Mouse (Mus musculus) v-Abl transformed pro-B cells (cell line): ENCODE measurements around the gene Ntpcr.

Experiments
- in situ Hi-C, 2 experiments: fragments of 400-800 bp; cut with MboI; formaldehyde crosslinking; loops; one replicate each; pipeline ENCODE4 v1.15.1; 2025; ENCODE audit not compliant: unreplicated experiment in 2 of 2

Ntpcr gene

DNA sequence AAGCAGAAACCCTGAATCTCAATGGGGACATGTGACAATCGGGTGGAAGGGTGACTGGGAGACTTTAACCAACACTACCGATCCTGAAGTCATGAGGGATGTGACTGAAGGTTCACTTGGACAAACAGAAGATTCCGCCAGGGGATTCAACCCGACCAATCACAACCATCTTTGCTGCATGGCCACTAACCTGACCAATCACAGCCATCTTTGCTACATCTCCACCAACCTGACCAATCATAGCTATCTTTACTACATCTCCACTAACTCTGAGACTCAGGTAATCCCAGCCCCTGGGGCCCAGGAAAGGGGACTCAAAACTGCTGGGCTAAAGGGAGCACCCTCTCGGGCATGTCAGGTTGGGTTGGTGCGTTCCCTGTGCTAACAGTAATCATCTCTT is 6.3 kb upstream of the Ntpcr start:
- in situ Hi-C loops: loop anchor here in 1 of 2 experiments (25.0 kb wide), 1 partner anchor 661 kb away; the partner anchor contains the start of gene Disc1

DNA sequence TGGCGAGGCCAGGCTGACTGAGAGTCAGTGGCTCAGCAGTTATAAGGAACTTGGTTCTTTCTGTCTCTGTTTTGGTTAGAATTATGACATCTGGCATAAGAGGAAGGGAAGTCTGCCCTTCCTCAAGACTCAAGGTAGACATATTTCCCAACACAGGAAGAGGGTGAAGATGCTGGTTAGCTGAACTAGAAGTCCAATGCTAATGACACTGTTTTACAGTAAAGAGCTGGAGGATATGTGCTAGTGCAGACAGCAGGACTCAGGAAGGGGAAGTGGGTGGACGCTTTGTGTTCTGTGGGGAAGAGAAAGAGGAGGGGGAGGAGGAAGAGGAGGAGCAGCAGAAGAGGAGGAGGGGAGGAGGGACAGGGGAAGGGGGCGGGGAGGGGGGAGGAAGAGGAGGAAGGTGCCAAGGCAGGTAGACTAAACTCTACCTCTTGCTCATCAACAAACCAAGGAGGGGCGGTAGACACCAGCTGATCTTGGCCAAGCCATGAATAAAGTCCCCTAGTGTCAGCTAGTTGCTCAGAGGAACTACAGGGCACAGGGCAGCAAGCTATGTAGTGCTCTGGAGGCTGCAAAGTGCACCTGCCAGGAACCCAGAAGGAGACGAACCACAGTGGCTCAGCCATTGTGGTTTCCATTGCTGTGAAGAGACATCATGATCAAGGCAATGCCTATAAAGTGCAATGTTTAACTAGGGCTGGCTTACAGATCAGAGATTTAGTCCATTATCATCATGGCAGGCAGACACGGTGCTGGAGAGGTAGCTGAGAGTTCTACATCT is 4.5 kb upstream of the Ntpcr start:
- in situ Hi-C loops: loop anchor here in 1 of 2 experiments (25.0 kb wide), 1 partner anchor 663 kb away; the partner anchor contains the start of gene Disc1

DNA sequence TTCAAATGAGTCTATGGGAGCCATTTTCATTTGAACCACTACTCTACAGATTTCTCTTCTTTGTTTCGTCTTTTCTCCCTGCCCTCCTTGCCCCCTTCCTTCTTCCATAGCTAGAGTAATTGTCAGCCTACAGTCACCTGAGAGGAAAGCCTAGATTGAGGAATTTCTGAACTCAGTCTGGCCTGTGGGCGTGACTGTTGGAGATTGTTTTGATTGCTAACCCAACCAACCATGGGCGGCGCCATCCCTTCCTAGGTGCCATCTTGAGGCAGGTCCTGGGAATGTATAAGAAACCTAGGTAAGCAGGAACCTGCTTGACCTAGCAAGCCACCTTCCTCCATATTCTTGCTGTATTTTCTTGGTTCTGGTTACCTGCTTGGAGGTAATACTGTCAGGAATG is 3.6 kb upstream of the Ntpcr start:
- in situ Hi-C loops: loop anchor here in 1 of 2 experiments (25.0 kb wide), 1 partner anchor 664 kb away; the partner anchor contains the start of gene Disc1

DNA sequence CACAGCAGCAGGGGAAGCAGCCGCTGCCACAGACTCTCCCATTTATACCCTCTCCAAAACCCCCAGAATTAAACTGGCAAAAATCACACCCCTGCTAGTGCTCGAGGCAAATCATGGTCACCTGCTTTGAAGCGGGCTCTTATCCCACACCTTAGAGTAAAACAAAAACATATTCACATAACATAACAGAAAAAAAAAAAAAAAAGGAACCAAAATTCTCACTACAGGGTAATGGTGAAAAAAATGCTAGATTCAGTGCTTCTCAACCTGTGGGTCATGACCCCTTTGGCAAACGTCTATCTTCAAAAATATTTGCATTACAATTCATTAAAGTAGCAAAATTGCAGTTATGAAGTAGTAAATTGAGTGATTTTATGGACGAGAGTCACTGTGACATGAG is 2.8 kb upstream of the Ntpcr start:
- in situ Hi-C loops: loop anchor here in 1 of 2 experiments (25.0 kb wide), 1 partner anchor 665 kb away; the partner anchor contains the start of gene Disc1

DNA sequence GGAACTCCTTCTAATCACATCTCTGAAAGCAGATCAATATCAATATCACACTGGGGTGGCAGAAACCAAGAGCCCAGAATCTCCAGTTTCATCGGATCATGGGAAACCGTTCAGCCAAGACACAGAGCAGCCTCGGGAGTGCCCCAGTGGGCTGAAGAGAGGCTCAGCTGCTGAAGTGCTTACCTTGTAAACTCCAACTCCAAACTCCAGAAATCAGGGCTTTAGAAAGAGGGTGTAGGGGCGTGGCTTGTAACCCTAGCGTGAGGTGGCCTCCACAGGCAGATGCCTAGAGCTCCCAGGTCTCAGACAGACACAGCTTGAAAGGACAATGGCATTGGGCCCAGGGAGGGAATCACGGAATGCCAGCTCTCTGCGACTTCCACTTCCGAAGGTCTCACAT is 2.0 kb upstream of the Ntpcr start:
- in situ Hi-C loops: loop anchor here in 1 of 2 experiments (25.0 kb wide), 1 partner anchor 665 kb away; the partner anchor contains the start of gene Disc1

DNA sequence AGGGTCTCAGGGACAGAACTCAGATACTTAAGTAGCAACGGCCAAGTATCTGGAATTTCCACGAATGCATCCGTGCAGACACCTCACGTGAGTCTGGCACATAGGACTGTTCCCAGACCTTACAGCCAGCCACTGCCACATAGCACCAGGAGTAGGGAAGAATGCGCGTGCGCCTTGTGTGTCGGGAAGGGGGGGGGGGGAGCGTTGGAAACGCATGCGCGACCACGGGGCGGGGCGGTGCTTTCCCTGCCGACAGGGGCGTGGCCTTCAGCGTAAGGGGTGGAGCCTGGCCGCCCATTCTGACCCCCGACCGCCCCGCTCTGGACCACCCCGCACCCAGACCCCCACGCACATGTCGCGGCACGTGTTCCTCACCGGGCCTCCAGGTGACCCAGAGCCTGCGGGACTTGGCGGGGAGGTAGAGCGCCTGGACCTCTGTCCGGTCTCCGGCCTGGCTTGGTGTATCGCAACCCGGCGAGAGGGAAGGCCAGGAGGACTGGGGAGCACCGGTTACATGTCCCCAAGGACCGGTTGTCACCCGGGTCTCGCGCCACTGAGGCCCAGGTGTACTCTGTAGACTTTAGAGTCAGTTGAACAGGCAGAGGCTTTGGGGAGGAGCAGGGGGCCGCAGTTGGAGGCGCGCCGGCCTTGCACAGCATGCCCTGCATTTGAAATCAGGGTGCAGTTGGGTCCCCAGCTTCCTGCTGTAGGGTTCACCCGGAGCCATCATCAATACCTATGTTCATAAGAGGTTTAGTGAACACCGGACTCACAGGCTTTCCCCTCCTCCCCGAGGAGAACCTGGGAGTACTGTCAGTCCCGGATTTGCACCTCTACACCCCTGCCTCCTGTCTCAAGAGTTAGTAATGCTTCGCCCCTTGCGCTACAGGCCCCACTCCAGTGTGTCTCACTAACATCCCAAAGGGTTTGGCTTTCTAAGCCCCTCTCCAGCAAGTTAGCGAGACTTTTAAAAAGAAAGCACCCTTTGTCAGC is 4.5 kb downstream of the Ntpcr start:
- in situ Hi-C loops: loop anchor here in 1 of 2 experiments (25.0 kb wide), 1 partner anchor 672 kb away; the partner anchor contains the start of gene Disc1

DNA sequence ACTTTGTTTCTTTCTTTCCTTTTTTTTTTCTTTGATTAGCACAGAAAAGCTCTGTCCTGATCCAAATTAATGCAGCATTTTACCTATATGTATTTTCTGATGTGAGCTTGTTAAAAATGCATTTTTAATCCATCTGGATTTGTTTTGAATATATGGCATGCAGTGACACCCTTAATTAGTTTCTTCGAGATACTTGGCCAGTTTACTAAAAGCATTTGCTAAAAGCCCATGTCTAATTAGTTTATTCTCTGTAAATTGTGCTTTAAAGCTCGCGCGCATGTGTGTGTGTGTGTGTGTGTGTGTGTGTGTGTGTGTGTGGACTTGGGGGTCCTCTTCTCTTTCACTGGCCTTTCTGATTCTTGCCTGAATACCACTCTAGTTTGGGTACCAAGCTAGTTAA is 9.2 kb downstream of the Ntpcr start:
- in situ Hi-C loops: loop anchor here in 1 of 2 experiments (25.0 kb wide), 1 partner anchor 677 kb away; the partner anchor contains the start of gene Disc1

DNA sequence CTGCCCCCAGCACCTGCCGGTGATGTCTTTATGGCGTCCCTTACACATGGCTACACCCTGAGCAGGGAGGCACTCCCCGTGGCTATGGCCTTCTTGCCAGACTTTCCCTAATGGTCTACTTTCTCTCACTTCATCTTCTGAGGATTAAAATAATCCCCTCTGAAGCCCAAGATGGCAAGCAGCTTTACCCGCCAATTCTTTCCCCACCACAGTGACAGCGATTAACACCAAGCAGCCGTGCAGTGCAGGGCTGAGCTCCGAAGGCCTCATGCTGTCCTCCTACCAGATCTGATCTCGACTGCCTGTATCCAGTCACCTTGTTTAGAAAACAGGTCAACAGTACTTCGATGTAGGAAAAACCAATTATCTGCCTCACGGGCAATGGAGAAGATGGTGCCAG is 10.9 kb downstream of the Ntpcr start:
- in situ Hi-C loops: loop anchor here in 1 of 2 experiments (25.0 kb wide), 1 partner anchor 678 kb away; the partner anchor contains the start of gene Disc1

DNA sequence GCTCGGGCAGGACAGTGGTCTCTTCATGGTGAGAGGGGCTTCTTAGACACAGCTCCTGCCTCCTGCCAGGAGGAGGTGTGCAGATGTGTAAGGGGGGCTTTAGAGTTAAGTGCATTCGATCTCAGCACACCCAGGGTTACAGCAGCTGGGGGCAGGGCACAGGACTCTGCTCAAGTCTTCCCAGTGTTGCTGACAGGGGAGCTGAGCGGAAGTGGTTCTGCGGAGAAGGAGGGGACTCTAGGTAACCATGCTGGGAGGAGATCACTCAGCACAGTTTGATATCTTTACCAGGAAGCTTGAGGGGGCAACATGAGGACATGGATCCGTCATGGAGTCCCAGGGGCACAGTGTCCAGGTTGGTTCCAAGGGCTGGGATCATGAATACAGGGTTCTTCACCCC is 11.6 kb downstream of the Ntpcr start:
- in situ Hi-C loops: loop anchor here in 1 of 2 experiments (25.0 kb wide), 1 partner anchor 679 kb away; the partner anchor contains the start of gene Disc1

DNA sequence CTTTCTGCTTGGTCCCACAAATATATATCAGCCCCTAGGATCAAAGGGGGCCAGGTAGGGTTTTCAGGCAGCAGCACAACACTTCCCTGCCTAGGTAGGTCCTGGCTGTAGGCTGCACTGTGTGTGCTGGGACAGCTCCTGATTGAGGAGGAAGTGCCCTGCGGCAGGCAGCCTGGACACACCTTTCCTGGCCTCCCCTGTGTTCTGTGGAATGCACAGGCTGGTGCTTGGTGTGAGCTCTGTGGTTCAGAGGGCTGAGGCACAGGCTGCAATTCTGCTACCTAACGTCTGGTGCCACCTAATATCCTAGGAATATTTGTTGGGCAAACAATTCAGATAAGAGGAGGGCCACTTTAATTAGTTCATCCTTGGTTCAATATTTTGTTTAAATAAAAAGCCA is 12.1 kb downstream of the Ntpcr start:
- in situ Hi-C loops: loop anchor here in 1 of 2 experiments (25.0 kb wide), 1 partner anchor 680 kb away; the partner anchor contains the start of gene Disc1

DNA sequence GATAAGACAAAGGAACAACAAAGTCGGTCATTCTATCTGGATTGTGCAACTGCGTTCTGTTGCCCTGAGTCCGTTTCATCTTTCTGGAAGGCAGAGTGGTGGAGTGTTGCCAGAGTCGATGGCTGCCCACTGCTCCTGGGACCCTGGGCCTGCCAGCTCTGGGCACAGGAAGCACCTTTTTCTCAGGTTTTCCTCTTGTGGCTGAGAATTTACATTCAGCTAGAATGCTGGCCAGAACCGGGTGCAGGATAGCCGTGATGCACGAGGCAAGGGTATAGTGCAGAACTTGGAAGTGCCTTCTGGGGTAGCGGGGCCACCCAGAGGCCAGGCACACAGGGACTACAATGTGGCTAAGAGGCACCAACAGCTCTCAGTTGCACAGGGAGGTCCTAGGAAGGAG is 12.6 kb downstream of the Ntpcr start:
- in situ Hi-C loops: loop anchor here in 1 of 2 experiments (25.0 kb wide), 1 partner anchor 680 kb away; the partner anchor contains the start of gene Disc1

DNA sequence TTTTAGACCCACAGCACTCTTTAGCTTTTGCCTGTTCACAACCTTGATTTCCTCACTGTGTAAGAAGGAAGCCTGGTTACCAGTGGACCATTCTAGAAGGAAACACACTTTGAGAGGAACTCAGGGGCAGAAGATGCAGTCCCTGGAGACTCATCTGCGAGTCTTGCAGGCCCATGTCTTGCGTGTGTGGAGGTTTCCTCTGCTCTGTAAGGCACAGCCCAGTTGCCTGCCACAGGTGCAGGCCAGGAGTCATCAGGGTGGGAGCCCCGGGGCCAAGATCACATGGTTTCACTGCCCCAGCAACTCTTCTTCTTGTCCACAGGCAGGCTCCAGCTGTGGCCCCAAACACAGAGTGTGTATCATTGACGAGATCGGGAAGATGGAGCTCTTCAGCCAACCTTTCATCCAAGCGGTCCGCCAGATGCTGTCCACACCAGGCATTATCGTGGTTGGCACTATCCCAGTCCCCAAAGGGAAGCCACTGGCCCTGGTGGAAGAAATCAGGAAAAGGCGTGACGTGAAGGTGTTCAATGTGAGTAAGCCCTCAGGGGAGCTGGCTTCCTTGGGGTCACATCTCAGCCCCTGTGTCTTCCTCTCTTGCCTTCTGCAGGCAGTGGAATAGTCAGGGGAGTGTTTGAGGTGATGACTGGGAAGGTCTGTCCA is 15.3 kb downstream of the Ntpcr start:
- in situ Hi-C loops: loop anchor here in 1 of 2 experiments (25.0 kb wide), 1 partner anchor 683 kb away; the partner anchor contains the start of gene Disc1

DNA sequence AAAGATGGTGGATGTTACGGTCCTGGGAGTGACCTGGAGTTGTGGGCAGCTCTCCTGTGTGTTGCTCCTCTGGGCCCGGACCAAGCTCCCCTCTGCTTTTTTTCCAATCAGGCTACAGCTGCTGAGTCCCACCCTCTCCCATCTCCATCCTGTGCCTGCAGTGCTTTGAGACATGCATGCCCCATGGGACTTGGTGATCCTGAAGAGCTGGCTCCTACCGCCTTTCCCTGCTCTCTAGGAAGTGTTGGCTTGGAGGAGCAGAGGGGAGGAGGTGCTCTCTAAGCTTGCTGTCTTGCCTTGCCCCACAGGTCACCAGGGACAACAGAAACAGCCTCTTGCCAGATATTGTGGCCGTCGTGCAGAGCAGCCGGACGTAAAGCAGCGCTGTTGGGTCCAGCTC is 17.6 kb downstream of the Ntpcr start:
- in situ Hi-C loops: loop anchor here in 1 of 2 experiments (25.0 kb wide), 1 partner anchor 685 kb away; the partner anchor contains the start of gene Disc1

DNA sequence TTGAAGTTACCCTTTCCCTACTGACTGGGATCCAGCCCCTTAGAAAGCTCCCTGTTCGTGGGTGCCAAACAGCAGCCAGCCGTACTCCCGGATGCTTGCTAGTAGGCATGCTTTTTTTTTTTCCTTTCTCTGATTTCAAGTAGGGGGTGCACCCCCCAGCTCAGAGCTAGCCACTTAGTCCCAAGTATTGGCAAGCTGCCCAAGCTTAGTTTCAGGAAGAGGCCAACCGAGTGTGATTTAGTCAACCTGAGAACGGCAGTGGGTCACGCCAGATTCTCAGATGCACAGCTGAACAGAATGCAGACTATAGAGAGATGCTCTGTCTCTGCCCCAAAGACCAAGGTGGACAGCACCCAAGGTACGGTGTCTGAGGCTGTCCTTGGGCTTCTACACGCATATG is 21.1 kb downstream of the Ntpcr start:
- in situ Hi-C loops: no loop called here

DNA sequence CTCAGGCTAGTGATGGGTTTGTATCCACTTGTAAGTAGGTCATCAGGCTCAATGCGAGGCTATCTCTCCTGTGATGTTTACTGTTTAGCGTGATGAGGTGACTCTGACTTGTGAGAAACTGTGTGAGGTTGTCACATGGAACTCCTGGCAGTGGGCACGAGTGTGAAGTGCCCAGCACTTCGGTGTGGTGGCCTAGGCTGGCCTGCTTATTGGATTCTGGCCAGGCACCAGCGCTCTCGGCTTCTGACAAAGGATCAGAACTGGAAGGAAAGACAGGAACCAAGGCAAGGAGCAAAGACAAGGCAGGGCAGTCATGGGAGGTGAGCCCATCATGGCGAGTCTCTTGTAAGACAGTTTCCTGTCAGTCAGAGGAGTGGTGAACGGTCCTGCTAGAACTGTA is 26.1 kb downstream of the Ntpcr start:
- in situ Hi-C loops: no loop called here

DNA sequence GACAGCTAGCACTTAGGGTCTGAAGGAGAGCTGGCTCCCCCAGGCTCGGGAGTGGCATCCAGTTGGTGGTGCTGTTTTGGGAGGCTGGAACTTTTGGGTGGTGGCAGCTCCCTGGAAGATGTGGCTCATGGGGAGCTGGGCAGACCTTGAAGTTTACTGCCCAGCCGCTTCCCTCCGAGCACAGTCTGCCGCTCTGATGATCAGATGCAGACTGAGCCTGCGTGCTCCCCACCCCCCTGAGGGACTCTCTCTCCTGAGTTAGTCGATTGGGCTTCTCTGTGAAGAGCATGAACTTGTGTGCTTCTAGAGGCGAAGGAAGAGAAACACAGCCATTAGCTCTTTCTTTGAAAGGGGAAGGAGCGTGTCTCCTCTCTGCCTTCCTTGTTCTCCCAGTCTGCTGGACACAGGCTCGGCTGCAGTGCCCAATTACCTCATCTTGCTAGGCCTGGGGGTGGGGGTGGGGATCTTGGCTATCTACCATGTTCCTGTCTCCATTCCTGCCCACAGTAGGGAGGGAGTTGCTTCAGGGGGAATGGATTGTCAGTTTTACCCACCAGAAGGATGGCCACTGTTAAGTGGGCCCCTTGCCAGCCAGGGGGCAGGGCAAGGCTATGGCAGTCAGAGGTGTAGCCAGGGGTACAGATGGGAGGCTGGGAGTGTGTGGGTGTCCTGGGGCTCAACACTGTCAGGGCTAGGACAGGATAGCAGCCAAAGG is 26.8 kb downstream of the Ntpcr start:
- in situ Hi-C loops: no loop called here

DNA sequence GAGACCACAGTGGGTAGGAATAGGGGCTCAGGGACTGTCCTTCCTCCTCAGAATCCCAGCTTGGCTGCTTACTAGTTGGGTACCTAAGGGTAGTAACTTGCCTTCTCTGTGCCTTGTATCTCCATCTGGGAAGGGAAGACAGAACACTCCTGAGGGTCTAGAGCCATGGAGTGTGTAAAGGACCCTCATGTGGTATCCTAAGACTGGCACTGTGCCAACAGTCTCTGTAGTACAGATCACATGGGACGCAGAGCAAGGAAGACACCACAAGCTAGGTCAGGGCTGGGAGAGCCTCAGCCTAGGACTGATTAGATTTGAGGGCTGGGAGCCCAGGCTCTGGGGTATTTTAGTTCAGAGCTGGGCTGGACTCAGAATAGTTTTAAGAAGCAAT is 27.3 kb downstream of the Ntpcr start:
- in situ Hi-C loops: no loop called here

DNA sequence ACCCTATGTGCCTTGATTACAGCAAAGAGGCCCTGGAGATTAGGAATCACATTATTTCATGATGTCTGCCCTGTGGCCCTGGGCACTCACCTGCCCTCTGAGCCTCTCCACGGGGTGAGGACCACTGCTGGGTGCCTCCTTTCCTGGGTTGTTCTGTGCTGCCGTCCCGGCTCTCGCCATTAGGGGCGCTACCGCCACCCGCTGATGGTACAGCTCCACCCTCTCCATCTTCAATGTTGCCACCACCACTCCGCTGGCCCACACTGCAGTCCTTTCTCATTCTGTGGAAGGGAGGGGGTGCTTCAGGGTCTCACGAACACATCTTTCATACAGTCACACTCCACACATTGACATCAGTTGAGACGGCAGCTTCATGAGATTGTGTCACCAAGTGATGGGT is 29.3 kb downstream of the Ntpcr start:
- in situ Hi-C loops: no loop called here
